Mouse (Mus musculus): ENCODE data around the gene Hdgf.

GRCm38 (mm10) chr3:87960191-87960585 lies 54.1 kb downstream of the Hdgf start:
- TF ChIP-seq POLR2A (IDR thresholded peaks at IDR 0.05; ENCODE audit: extremely low read depth, insufficient read depth, low read length) (no peak), CTCF (IDR thresholded peaks at IDR 0.05; ENCODE audit: extremely low read depth, insufficient read depth, low read length) (no peak)

All from cortical plate, adult 2 months (tissue).